Mouse (Mus musculus) cerebellum, adult 2 months (tissue): ENCODE measurements around the gene Map3k19. TPM values are rescaled to one million over a fixed set of nuclear protein-coding genes. Genes with fewer than 3 reads are reported as not detected.
A peak's percentile ranks its signal among the peaks of the same experiment; 100 is the strongest.

Source experiments
- DNase-seq, 2 experiments: peaks; one replicate each; pipeline ENCODE4 v3.0.0; 2021
- H3K27ac ChIP-seq: fragments of 200-500 bp; 2 replicates; pipeline ENCODE4 v1.5.1; 2012; ENCODE audit warnings: low read length, control low read depth, inconsistent platforms; ENCODE audit not compliant: insufficient read depth
- H3K27me3 ChIP-seq: fragments of 200-500 bp; 2 replicates; pipeline ENCODE4 v1.6.1; 2012; ENCODE audit warnings: inconsistent platforms, mild to moderate bottlenecking, low read length, moderate library complexity; ENCODE audit not compliant: control insufficient read depth, insufficient read depth
- H3K4me1 ChIP-seq: fragments of 200-500 bp; 2 replicates; pipeline ENCODE4 v1.6.1; 2011; ENCODE audit warnings: low read length; ENCODE audit not compliant: control insufficient read depth, insufficient read depth
- H3K4me3 ChIP-seq: fragments of 200-500 bp; replicated peaks from 2 replicates; pipeline ENCODE3; 2011; ENCODE audit warnings: mild to moderate bottlenecking, low read depth, low read length, control low read depth; ENCODE audit not compliant: insufficient read depth
- CTCF ChIP-seq: fragments of 200-500 bp; IDR thresholded peaks from 2 replicates; pipeline ENCODE4 v1.5.1; 2011; ENCODE audit warnings: low read depth, mild to moderate bottlenecking, control low read depth, low read length, moderate library complexity, borderline replicate concordance; ENCODE audit not compliant: insufficient read depth
- POLR2A ChIP-seq: fragments of 200-500 bp; IDR thresholded peaks from 2 replicates; pipeline ENCODE4 v1.6.1; 2011; ENCODE audit warnings: low read length, control low read depth, borderline replicate concordance; ENCODE audit not compliant: insufficient read depth
- WGBS: fragments of 180-500 bp; shearing (Covaris S2); methylation state at CpG from one replicate; pipeline ENCODE4 v1.1.7; 2018; 5-methylcytosine and 5-hydroxymethylcytosine counted together
- polyA plus RNA-seq: library from polyadenylated mRNA; depleted of rRNA; stranded (reverse); fragments of >200 nt; gene quantifications from 2 replicates; pipeline ENCODE4 v1.2.3, GENCODE M21; 2012; rRNA removed

The Map3k19 gene
- polyA plus RNA-seq, 1 experiment, result 1.6 TPM

GRCm38 (mm10) chr1:127776246-127776645, 78.6 kb downstream of the Map3k19 start:
- WGBS, result 49% methylated on average over 6 of the region's 6 CpGs
- TF ChIP-seq POLR2A, result no peak
- no peak for TF ChIP-seq CTCF
- DNase-seq, result no peak
- Histone ChIP-seq H3K27ac (no peak overlapping the region), H3K4me3 (no peak overlapping the region), H3K27me3 (no peaks in the 10 kb centered on the region), H3K4me1 (peaks cover 4% of the 10 kb centered on the region; the same call in 1 of the 2 replicates)

GRCm38 (mm10) chr1:127775206-127775720, 79.6 kb downstream of the Map3k19 start:
- no peaks in the 10 kb centered on the region; the same call in 1 of the 2 replicates for H3K4me1 ChIP-seq
- TF ChIP-seq POLR2A, result no peak
- TF ChIP-seq CTCF, result no peak
- DNase-seq, result no peak
- H3K4me3 ChIP-seq, result peak overlapping the region; percentile 93
- WGBS, result 12% methylated on average over 10 of the region's 10 CpGs
- no peaks in the 10 kb centered on the region for H3K27me3 ChIP-seq
- H3K27ac ChIP-seq, result no peak overlapping the region

GRCm38 (mm10) chr1:127774501-127774880, 80.3 kb downstream of the Map3k19 start:
- WGBS, result under 1% methylated on average over 31 of the region's 31 CpGs
- no peak for TF ChIP-seq POLR2A
- TF ChIP-seq CTCF, result no peak
- Histone ChIP-seq H3K4me1 (no peaks in the 10 kb centered on the region; the same call in 1 of the 2 replicates), H3K4me3 (peak overlapping the region; percentile 93), H3K27ac (peak overlapping the region; percentile 80), H3K27me3 (no peaks in the 10 kb centered on the region)
- no peak for DNase-seq

DNA sequence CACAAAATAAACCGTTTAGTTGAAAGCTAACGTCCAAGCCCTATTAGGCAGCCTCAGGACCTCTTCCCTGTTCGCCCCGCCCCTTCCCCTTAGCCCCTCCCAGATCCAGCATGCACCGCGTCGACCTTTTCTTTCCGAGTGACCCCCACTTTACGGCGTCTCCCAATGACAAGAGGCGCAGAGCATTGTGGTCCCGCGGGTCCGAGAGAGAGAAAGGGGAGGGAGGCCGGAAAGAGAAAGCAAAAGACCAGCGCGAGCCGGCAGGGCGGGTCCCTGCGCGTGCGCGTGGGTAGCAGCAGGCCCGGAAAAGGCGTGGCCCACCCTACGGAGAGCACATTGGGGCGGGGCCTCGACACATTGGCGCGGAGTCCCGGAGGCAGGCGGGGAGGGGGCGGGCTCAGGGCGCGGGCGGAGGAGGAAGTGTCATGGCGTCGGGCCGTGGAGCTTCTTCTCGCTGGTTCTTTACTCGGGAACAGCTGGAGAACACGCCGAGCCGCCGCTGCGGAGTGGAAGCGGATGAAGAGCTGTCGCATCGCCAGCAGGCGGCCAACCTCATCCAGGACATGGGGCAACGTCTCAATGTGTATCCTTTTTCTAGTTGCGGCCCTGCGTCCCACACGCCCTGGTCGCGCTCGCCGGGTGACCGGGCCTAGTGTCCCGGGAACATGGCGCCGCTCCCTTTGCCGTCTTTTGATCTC, 80.9 kb downstream of the Map3k19 start, which contains the start of gene Ccnt2:
Gene Ccnt2 (plus strand): TSS at position 362 of the 698 bp plus-strand sequence.
- DNase-seq, result peak; percentile 99 to 100

GRCm38 (mm10) chr1:127773198-127773802, 81.5 kb downstream of the Map3k19 start:
- 2% methylated on average over 14 of the region's 14 CpGs for WGBS
- H3K4me3 ChIP-seq, result peak overlapping the region; percentile 62

More for the DNA sequence above, 80.9 kb downstream of the Map3k19 start, which contains the start of gene Ccnt2:
- no peaks in the 10 kb centered on the region; the same call in 1 of the 2 replicates for H3K4me1 ChIP-seq
- H3K4me3 ChIP-seq, result peak within 1 kb of the TSS; percentile 93
- TF ChIP-seq CTCF (no peak), POLR2A (peak; percentile 83; the same call in 1 of the 2 replicates)
- WGBS, result under 1% methylated on average over 62 of the region's 63 CpGs
- H3K27me3 ChIP-seq, result no peaks in the 10 kb centered on the region
- peak within 1 kb of the TSS; percentile 80 for H3K27ac ChIP-seq

GRCm38 (mm10) chr1:127766741-127767140, 88.1 kb downstream of the Map3k19 start:
- Histone ChIP-seq H3K27ac (no peak overlapping the region), H3K4me3 (no peak overlapping the region), H3K4me1 (no peaks in the 10 kb centered on the region), H3K27me3 (no peaks in the 10 kb centered on the region)
- TF ChIP-seq POLR2A (no peak), CTCF (no peak)
- no peak for DNase-seq
- 84% methylated on average over 2 of the region's 2 CpGs for WGBS

More at GRCm38 (mm10) chr1:127773198-127773802, 81.5 kb downstream of the Map3k19 start:
- H3K27me3 ChIP-seq, result no peaks in the 10 kb centered on the region
- TF ChIP-seq CTCF (no peak), POLR2A (no peak)
- H3K4me1 ChIP-seq, result no peaks in the 10 kb centered on the region; the same call in 1 of the 2 replicates
- peak overlapping the region; percentile 50; the same call in 1 of the 2 replicates for H3K27ac ChIP-seq
- no peak for DNase-seq

- Histone ChIP-seq H3K27ac (no peak overlapping the region), H3K27me3 (no peaks in the 10 kb centered on the region), H3K4me3 (no peak overlapping the region), H3K4me1 (no peaks in the 10 kb centered on the region)
- TF ChIP-seq CTCF, result peak; percentile 29; the same call in 1 of the 2 replicates
- TF ChIP-seq POLR2A, result no peak
- DNase-seq, result no peak
- 60% methylated on average over 2 of the region's 2 CpGs for WGBS
These were observed 89.4 kb downstream of the Map3k19 start for GRCm38 (mm10) chr1:127765468-127765867.

Other genes starting within 250 kb of the Map3k19 start
- 106 and 124 TPM in 2 replicates for gene Tmem163, start 175.5 kb downstream of the Map3k19 start, polyA plus RNA-seq
- 0.05 TPM in 1 of 2 replicates, not detected in the other for gene Acmsd, start 125.6 kb downstream of the Map3k19 start, polyA plus RNA-seq
- gene Ccnt2, start 80.9 kb downstream of the Map3k19 start, polyA plus RNA-seq, result 53.9 and 54.9 TPM in 2 replicates
- 42.5 and 43.3 TPM in 2 replicates for gene Rab3gap1, start 13.7 kb upstream of the Map3k19 start, polyA plus RNA-seq
- 2.5 and 3.2 TPM in 2 replicates for gene Zranb3, start 248.0 kb upstream of the Map3k19 start, polyA plus RNA-seq
- 97.2 and 102 TPM in 2 replicates for gene R3hdm1, start 248.3 kb upstream of the Map3k19 start, polyA plus RNA-seq